Mouse (Mus musculus) lung, postnatal 14 days (tissue): ENCODE measurements around the gene Plekho1.
"Not testable (repeated sequence)": the region's sequence is repeated elsewhere in the genome, so short reads cannot be mapped to it uniquely, and the experiment has no call there.

Experiments used
- DNase-seq: peaks from one replicate; pipeline ENCODE4 v3.0.0; 2021

Plekho1 gene

DNA sequence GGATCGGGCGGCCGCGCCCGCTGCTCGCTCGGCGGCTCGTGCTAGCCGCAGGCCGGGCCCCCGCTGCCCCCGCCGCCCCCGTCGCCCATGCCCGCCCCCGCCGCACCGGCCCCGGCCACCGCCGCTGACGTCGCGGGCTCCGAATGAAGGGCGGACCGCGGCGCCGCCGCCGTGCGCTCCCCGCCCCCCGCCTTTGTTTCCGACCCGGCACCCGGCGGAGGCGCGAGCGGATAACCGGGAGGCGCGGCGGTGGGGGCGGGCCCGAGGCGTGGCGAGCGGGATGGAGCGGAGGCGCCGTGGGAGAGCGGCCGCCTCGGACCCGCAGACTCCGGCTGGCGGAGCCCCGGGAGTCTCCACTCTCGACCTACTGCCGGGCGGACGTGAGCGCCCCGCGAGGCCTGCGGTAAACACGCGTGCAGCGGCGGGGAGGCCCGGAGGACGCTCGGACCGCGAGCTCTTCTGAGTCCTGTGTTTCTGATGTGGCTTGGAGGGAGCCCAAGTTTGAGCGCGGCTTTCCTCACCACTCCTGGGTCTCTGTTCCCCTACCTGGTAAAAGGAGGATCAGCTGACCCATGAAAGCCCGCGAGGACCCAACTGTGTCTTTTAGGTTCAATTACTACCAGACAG, at the start of gene Plekho1:
Gene Plekho1 (minus strand): TSS at position 200 of the 627 bp plus-strand sequence.
- peak; percentile 74 for DNase-seq

- DNase-seq: not testable (repeated sequence)
Measured at GRCm38 (mm10) chr3:96044559-96044958, 48.8 kb upstream of the Plekho1 start.

DNA sequence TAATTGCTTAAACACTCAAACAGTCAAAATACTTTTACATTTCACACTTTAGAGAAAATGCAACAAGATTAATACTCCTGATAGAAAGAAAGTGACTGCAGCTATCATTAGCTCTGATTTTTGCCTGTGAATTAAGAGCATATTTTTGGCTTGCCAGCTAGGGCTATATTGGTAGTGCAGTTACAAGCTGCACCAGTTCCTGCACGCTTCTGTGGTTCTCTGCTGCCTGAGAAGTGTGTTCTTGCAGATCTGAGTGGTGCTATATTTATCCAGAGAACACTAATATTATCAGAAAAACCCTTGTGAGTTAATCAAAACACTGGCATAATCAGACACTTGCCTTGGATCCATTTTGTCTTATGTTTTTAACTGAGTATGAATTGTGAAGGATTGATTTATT, 47.3 kb upstream of the Plekho1 start:
- DNase-seq: no peak

GRCm38 (mm10) chr3:96041079-96041478, 45.3 kb upstream of the Plekho1 start:
- no peak for DNase-seq

DNA sequence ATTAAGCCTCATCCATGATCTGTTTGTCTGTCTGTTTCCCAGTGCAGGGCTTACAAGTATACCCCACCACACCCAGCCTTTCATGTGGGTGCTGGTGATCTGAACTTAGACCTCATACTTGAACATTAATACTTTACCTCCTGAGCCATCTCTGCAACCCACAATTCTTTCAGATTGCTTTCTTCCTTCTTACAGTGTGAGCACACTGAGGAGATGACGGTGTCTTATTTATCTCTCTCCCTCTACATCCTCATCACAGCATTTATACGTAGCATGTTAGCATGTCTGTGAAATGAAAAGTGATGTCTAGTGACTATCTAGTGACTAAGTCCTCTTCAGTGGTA, 44.8 kb upstream of the Plekho1 start:
- DNase-seq: no peak

DNA sequence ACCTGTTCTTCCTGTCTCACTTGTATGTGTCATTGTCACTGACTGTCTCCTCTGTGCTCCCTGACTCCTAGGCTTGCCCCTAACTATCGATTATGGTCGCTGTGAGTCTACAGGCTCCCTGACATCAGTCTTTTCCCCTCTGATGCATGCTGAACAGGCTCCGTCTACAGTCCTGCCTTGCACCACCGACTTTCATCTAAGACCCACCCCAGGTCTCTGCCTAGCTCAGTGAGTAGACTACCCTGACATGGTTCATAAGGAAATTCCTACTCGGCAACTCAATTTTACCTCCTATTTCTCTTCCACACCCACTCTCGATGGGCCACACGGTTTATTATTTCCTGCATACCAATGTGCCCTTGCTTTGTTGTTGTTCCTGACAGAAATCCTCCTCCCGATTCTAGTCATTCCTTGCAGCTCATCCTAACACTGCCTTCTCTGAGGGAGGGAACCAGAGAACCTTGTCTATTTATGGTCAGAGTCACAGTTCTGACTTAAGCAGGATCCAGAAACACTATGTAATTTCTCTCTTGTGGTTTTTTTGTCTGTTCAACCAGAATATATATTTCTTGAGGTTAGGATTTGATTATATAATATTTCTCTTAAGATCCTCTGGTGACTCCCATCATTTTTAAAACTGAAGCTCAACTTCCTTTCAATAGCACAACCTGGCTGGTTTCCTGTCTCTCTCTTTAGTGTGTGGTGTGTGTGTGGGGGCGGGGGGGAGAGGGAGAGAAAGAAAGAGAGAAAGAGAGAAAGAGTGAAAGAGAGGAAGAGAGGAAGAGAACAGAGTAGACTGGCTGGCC, 44.3 kb upstream of the Plekho1 start:
- no peak for DNase-seq

DNA sequence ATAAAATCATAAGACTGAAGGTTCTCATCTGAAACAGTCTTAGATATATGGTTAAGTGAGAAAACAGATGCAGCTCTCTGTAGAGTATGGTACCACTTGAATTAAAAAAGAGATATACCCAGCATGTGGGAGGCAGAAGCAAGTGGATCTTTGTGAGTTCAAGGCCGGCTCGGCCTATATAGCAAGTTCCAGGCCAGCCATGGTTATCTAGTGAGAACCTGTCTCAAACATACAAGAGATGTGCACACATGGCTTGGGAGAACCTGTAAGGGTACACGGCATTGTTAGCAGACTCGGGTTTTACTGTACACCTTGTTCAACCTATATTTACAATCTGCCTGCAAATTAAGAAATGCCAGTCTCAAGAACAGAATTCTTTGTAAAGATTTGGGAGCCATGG, 43.0 kb upstream of the Plekho1 start:
- no peak for DNase-seq

- DNase-seq: no peak
Measured at GRCm38 (mm10) chr3:96038156-96038555, 42.4 kb upstream of the Plekho1 start.

DNA sequence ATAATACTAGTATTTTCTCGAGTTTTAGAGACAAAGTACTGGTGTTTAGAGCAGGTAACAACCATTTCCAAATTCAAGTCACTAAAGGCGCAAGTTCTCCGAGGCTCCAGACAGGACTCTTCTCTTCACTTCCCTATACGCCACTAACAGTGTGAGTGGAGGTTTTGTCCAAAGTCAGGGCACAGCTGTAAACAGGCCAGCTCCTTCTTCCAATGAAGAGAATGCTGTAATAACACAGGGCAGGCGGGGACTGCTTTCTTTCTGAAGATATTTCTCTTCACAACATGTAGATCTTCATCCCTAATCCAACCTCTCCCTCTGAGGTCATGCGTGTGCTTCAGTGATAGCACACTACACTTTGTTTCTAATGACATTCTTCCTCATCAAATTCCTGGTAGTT, 41.0 kb upstream of the Plekho1 start:
- no peak for DNase-seq

GRCm38 (mm10) chr3:96033046-96033445, 37.2 kb upstream of the Plekho1 start:
- DNase-seq: no peak

GRCm38 (mm10) chr3:96032652-96033017, 36.8 kb upstream of the Plekho1 start:
- DNase-seq: no peak

- no peak for DNase-seq
Measured at GRCm38 (mm10) chr3:96031991-96032651, 36.3 kb upstream of the Plekho1 start.

GRCm38 (mm10) chr3:96029766-96030165, 34.0 kb upstream of the Plekho1 start:
- no peak for DNase-seq

- DNase-seq: no peak
Measured at GRCm38 (mm10) chr3:96029336-96029735, 33.5 kb upstream of the Plekho1 start.

- DNase-seq: no peak
Measured at GRCm38 (mm10) chr3:96027875-96028274, 32.1 kb upstream of the Plekho1 start.

- no peak for DNase-seq
Measured at GRCm38 (mm10) chr3:96027145-96027544, 31.3 kb upstream of the Plekho1 start.

- no peak for DNase-seq
Measured at GRCm38 (mm10) chr3:96021421-96022128, 25.8 kb upstream of the Plekho1 start.

GRCm38 (mm10) chr3:96020735-96021134, 24.9 kb upstream of the Plekho1 start:
- DNase-seq: no peak

DNA sequence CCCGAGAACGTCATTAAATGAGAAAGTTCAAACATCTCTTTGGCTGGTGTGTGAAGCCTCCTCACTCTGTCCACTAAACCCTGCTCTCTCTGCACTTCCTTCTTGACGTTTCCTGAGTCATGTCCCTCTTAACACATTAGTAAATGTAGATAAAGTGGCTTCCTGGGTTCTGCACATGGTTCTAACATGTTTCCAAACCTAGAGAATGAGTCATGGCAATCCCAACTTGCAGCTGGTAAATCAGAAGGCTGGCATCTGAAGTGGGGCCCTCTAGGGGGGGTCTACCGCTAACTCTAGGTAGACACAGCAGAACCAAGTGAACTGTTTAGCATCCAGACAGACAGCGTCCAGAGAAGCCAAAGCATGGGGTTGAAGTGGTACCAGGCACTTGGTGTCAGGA, 21.7 kb upstream of the Plekho1 start:
- DNase-seq: no peak

- no peak for DNase-seq
Measured at GRCm38 (mm10) chr3:96016257-96016889, 20.6 kb upstream of the Plekho1 start.

DNA sequence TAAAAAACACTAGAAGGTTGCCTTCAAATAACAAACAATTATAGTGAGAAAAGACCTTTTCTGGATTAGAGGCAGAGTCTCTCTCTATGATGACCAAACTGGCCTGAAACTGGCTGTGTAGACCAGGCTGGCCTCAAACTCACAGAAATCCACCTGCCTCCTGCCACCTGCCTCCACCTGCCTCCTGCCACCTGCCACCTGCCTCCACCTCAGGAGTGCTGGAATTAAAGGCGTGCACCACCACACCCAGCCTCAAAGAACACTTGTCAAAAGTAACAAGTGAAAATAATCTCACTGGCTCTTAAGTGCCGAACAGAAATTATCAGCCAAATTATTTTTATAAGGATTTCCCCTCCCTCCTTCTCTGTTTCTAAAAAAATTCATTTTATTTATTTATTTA, 19.9 kb upstream of the Plekho1 start:
- no peak for DNase-seq

GRCm38 (mm10) chr3:96012805-96013204, 17.0 kb upstream of the Plekho1 start:
- DNase-seq: no peak

GRCm38 (mm10) chr3:96008463-96008862, 12.7 kb upstream of the Plekho1 start:
- DNase-seq: no peak
